ENCODE assay signal across 12 mouse cellular contexts in the genomic region with DNA sequence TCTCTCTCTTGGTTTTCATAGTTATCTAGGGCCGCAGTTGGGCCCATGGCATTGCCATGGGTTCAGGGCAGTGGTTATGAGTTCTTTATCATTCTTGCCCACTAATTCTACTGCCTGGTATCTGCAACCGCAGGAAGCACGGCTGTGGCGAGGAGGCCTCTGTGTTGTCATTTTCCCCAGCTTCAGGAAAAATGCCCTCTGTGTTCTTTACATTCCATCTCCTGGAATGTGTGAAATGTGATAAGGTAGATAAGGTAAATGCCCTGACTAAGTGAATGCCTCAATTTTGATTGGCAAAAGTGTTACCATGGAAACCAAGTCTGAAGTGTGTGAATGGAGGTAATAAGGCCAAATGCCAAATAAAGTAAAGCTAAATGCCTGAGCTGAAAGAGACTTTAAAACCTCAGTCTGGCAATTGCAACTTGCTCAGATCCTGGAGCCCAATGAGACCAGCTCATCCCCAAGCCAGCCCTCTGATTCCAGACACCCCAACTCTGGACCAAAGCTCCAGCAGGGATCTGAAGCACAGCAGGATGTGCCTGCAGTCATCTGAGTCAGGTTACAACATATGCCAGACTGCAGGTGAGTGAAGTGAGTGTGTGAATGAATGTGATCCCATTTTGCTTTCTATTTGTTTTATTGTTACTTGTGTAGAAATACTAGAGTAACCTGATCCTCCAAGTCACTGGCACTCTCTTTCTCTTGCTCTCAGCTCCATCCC. TPM values are rescaled to one million over a fixed set of nuclear protein-coding genes. Genes with fewer than 3 reads are reported as not detected.
DNase-seq lines count a peak whose midpoint lies in the region; ATAC-seq lines count a peak whose summit lies in the region.
"Had no signal": no experiment of that assay in that cellular context is flagged by ENCODE, and none has a peak within 500 bp of the region (broad histone marks: within the 10 kb centered on the region; RNA-seq: fewer than 3 reads in every experiment).

No protein-coding gene starts in this region.

- no peak overlapping the region; the same call in 1 of the 2 replicates for H3K4me2 ChIP-seq in lung, embryonic 15.5 days
- peak overlapping the region; percentile 50; the same call in 1 of the 2 replicates for H3K4me2 ChIP-seq in liver, embryonic 11.5 days
- no peak overlapping the region for H3K4me2 ChIP-seq in midbrain, embryonic 16.5 days (ENCODE audit: low read length)
- H3K4me2 ChIP-seq in neural tube, embryonic 15.5 days: no peak overlapping the region

- no peaks in the 10 kb centered on the region for H3K4me1 ChIP-seq in lung, embryonic 15.5 days
- H3K4me1 ChIP-seq in liver, embryonic 11.5 days (replicated peaks; ENCODE audit: control insufficient read depth, insufficient read depth, low read length): peaks cover 4% of the 10 kb centered on the region
- no peaks in the 10 kb centered on the region for H3K4me1 ChIP-seq in midbrain, embryonic 16.5 days (ENCODE audit: control insufficient read depth, insufficient read depth, low read length)
- H3K4me1 ChIP-seq in neural tube, embryonic 15.5 days: no peaks in the 10 kb centered on the region

- peak overlapping the region; percentile 86 for H3K27ac ChIP-seq in lung, embryonic 15.5 days
- peak overlapping the region; percentile 33; the same call in 1 of the 2 replicates for H3K27ac ChIP-seq in liver, embryonic 11.5 days (ENCODE audit: low read depth, low read length)
- no peak overlapping the region for H3K27ac ChIP-seq in midbrain, embryonic 16.5 days (ENCODE audit: low read length)
- H3K27ac ChIP-seq in neural tube, embryonic 15.5 days (replicated peaks): no peak overlapping the region

- H3K36me3 ChIP-seq in lung, embryonic 15.5 days: no peaks in the 10 kb centered on the region
- no peaks in the 10 kb centered on the region for H3K36me3 ChIP-seq in liver, embryonic 11.5 days (ENCODE audit: control insufficient read depth, insufficient read depth, low read length)
- H3K36me3 ChIP-seq in midbrain, embryonic 16.5 days (ENCODE audit: control insufficient read depth, insufficient read depth, low read length): no peaks in the 10 kb centered on the region
- no peaks in the 10 kb centered on the region for H3K36me3 ChIP-seq in neural tube, embryonic 15.5 days

- DNase-seq in lung, postnatal 25 days (ENCODE audit: low spot score): no peak
- DNase-seq in c-Kit-positive CD71-positive TER-119-positive erythroid progenitor cells, embryonic 14.5 days (ENCODE audit: low spot score): peak; percentile 76
- no peak for DNase-seq in liver, embryonic 11.5 days (ENCODE audit: low spot score)
- peak; percentile 13 for DNase-seq in mesoderm, embryonic 11.5 days (ENCODE audit: low read depth, low spot score)
- DNase-seq in heart, adult 18-20 months: no peak
- DNase-seq: cerebellum, adult 9-11 months; kidney, adult 11 months had no signal

- 25% methylated on average over 4 of the region's 4 CpGs for WGBS in lung, embryonic 15.5 days
- 10% methylated on average over 4 of the region's 4 CpGs for WGBS in liver, embryonic 11.5 days
- WGBS in midbrain, embryonic 16.5 days: 47% methylated on average over 4 of the region's 4 CpGs
- 70% methylated on average over 4 of the region's 4 CpGs for WGBS in neural tube, embryonic 15.5 days

- no peaks in the 10 kb centered on the region for H3K27me3 ChIP-seq in lung, embryonic 15.5 days
- no peaks in the 10 kb centered on the region for H3K27me3 ChIP-seq in liver, embryonic 11.5 days (replicated peaks; ENCODE audit: control insufficient read depth, insufficient read depth, low read length)
- no peaks in the 10 kb centered on the region for H3K27me3 ChIP-seq in midbrain, embryonic 16.5 days (ENCODE audit: control insufficient read depth, insufficient read depth, low read depth, low read length)
- no peaks in the 10 kb centered on the region for H3K27me3 ChIP-seq in neural tube, embryonic 15.5 days (replicated peaks)

- H3K9me3 ChIP-seq in lung, embryonic 15.5 days: no peaks in the 10 kb centered on the region
- H3K9me3 ChIP-seq in liver, embryonic 11.5 days (ENCODE audit: control insufficient read depth, low read length): no peaks in the 10 kb centered on the region
- no peaks in the 10 kb centered on the region for H3K9me3 ChIP-seq in midbrain, embryonic 16.5 days (replicated peaks; ENCODE audit: control insufficient read depth, low read length, poor library complexity, severe bottlenecking)
- H3K9me3 ChIP-seq in neural tube, embryonic 15.5 days (replicated peaks): no peaks in the 10 kb centered on the region

- H3K9ac ChIP-seq in lung, embryonic 15.5 days: no peak overlapping the region
- H3K9ac ChIP-seq in liver, embryonic 11.5 days (ENCODE audit: low read depth, low read length): no peak overlapping the region
- H3K9ac ChIP-seq in midbrain, embryonic 16.5 days (ENCODE audit: low read depth, low read length): no peak overlapping the region
- H3K9ac ChIP-seq in neural tube, embryonic 15.5 days (replicated peaks): no peak overlapping the region

- peak; percentile 78 for ATAC-seq in lung, embryonic 15.5 days (ENCODE audit: borderline replicate concordance, extremely low read depth, low FRiP score, low TSS enrichment)
- ATAC-seq in liver, embryonic 11.5 days (replicated peaks; ENCODE audit: low FRiP score): peak; percentile 98
- no peak for ATAC-seq in midbrain, embryonic 16.5 days
- no peak for ATAC-seq in neural tube, embryonic 15.5 days (ENCODE audit: low FRiP score)
- ATAC-seq: activated CD4-positive, CD25-positive, alpha-beta regulatory T cell, adult 4 months; CD4-positive, CD25-positive, alpha-beta regulatory T cell, adult 4 months had no signal

- H3K4me3 ChIP-seq in lung, embryonic 15.5 days: no peak overlapping the region
- no peak overlapping the region for H3K4me3 ChIP-seq in liver, embryonic 11.5 days (ENCODE audit: low read depth, low read length)
- no peak overlapping the region for H3K4me3 ChIP-seq in midbrain, embryonic 16.5 days (ENCODE audit: low read depth, low read length)
- no peak overlapping the region for H3K4me3 ChIP-seq in neural tube, embryonic 15.5 days (replicated peaks)

RNA-seq across cellular contexts. Expression of gene Ccr5, which starts 16.9 kb away (rescaled TPM):
- polyA plus RNA-seq in lung, embryonic 15.5 days (2015; fragmentation: Nextera tagmentation; extraction: Ambion mirVana): 1.4 and 1.5 TPM in 2 replicates
- polyA plus RNA-seq in liver, embryonic 11.5 days (2014; fragmentation: Nextera tagmentation; extraction: Ambion mirVana): 1.1 and 2.7 TPM in 2 replicates
- polyA plus RNA-seq in midbrain, embryonic 16.5 days (2015; fragmentation: Nextera tagmentation; extraction: Ambion mirVana): 0.57 and 1.8 TPM in 2 replicates
- 0.86 and 0.95 TPM in 2 replicates for polyA plus RNA-seq in neural tube, embryonic 15.5 days (2015; fragmentation: Nextera tagmentation; extraction: Ambion mirVana)
- 1 to 10 TPM in 1 of 2 experiments, under 1 TPM in 1; 0.80 to 1.1 TPM for total RNA-seq in heart, adult 18-20 months (2021)

RNA-seq across cellular contexts. Expression of gene Ccr2, which starts 36.5 kb away (rescaled TPM):
- 7.0 and 7.5 TPM in 2 replicates for polyA plus RNA-seq in lung, embryonic 15.5 days (2015; fragmentation: Nextera tagmentation; extraction: Ambion mirVana)
- polyA plus RNA-seq in liver, embryonic 11.5 days (2014; fragmentation: Nextera tagmentation; extraction: Ambion mirVana): 0.64 and 0.80 TPM in 2 replicates
- 0.20 TPM in 1 of 2 replicates, not detected in the other for polyA plus RNA-seq in midbrain, embryonic 16.5 days (2015; fragmentation: Nextera tagmentation; extraction: Ambion mirVana)
- polyA plus RNA-seq in neural tube, embryonic 15.5 days (2015; fragmentation: Nextera tagmentation; extraction: Ambion mirVana): 0.28 and 1.9 TPM in 2 replicates
- total RNA-seq in heart, adult 18-20 months (2021): under 1 TPM; 0.33 to 0.42 TPM

Comparison
In these comparisons a context has a peak if more than half of its experiments do, and no peak if none do; other contexts are left out.
1. ATAC-seq: peak in lung, embryonic 15.5 days (single experiment) and liver, embryonic 11.5 days (single experiment); none in midbrain, embryonic 16.5 days (single experiment) and neural tube, embryonic 15.5 days (single experiment).
2. H3K27ac ChIP-seq: peak in lung, embryonic 15.5 days (single experiment) and liver, embryonic 11.5 days (single experiment); none in midbrain, embryonic 16.5 days (single experiment) and neural tube, embryonic 15.5 days (single experiment).
3. DNase-seq: peak in c-Kit-positive CD71-positive TER-119-positive erythroid progenitor cells, embryonic 14.5 days (single experiment) and mesoderm, embryonic 11.5 days (single experiment); none in lung, postnatal 25 days (single experiment), liver, embryonic 11.5 days (single experiment) and heart, adult 18-20 months (0 of 2).